ENCODE assay signal across 14 mouse cellular contexts in the genomic region with DNA sequence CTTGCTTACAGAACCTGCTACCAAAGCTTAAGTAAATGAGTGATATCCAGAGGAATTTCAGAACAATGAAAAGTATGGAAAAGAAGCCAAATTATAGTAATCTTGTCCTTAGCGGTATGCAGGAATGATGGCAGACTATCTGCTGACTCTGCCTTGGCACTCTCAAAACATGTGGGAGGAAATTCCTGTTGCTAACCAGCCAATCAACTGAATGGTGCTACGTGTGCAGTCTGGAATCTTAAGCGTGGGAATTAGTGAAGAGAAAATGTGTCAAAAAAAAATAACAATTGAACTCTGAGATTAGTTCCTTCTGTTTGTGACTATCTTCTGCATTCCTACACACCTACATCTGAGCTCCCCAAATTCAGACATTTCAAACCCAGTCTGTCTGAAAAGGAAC.
A peak's percentile ranks its signal among the peaks of the same experiment; 100 is the strongest.
DNase-seq lines count a peak whose midpoint lies in the region.
"Had no signal": no experiment of that assay in that cellular context is flagged by ENCODE, and none has a peak within 500 bp of the region (broad histone marks: within the 10 kb centered on the region; RNA-seq: fewer than 3 reads in every experiment).

No protein-coding gene starts in this region.

- intact Hi-C loops in left cerebral cortex, postnatal 25 days (cut with DNase I), result no loop called here
- intact Hi-C loops in left cerebral cortex, postnatal 10 days (cut with DNase I), result no loop called here

- peak; percentile 27 to 73 for DNase-seq in layer of hippocampus, adult 18-20 months (ENCODE audit: low spot score in 2 of 2)
- no peak for DNase-seq in layer of hippocampus, adult 11-12 months (ENCODE audit: low spot score)
- DNase-seq in left cerebral cortex, postnatal 25 days (ENCODE audit: low spot score in 2 of 2), result peak; percentile 26 to 86
- DNase-seq in left cerebral cortex, postnatal 10 days (ENCODE audit: extremely low spot score in 1 of 2, low spot score in 2 of 2), result no peak
- peak; percentile 43 to 55 for DNase-seq in right cerebral cortex, adult 2 months (ENCODE audit: low spot score in 2 of 2)
- DNase-seq in right cerebral cortex, postnatal 4 days, result no peak
- DNase-seq in telencephalon, adult 2 months (ENCODE audit: low read depth, low spot score), result peak; percentile 79
- DNase-seq: adrenal gland, postnatal 25 days; cerebellum, adult 18-20 months; cerebellum, postnatal 10 days; gastrocnemius, postnatal 14 days; kidney, adult 18-20 months; kidney, postnatal 25 days; lung, postnatal 14 days had no signal

Comparison
In these comparisons a context has a peak if more than half of its experiments do, and no peak if none do; other contexts are left out.
1. DNase-seq: peak in layer of hippocampus, adult 18-20 months (2 of 2), left cerebral cortex, postnatal 25 days (2 of 2), right cerebral cortex, adult 2 months (2 of 2) and telencephalon, adult 2 months (single experiment); none in layer of hippocampus, adult 11-12 months (single experiment), left cerebral cortex, postnatal 10 days (0 of 2) and right cerebral cortex, postnatal 4 days (single experiment).